30 mouse cellular contexts compared by ENCODE assay signal in the genomic region with DNA sequence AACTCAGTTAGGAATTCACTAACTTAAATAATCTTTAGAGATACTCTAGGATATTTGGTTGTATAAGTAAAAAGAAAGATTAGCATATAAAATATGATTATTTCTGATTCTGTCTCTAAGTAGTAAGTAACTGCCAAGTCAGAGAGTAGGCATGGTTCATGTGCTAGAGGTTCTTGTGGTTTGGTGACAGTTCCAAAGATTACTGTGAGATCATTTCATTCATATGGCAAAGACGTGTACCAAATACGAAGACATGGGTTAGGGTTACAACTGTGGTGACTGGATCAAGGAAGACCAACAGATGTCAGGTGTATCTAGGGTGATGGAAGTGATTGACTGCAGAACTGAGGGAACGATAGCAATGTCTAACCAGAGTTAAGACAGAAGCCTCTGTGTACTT.
"Had no signal": no experiment of that assay in that cellular context is flagged by ENCODE, and none has a peak within 500 bp of the region (broad histone marks: within the 10 kb centered on the region; RNA-seq: fewer than 3 reads in every experiment).

No protein-coding gene starts in this region.

- H3K9ac ChIP-seq: limb, embryonic 12.5 days; limb, embryonic 13.5 days; limb, embryonic 15.5 days; liver, embryonic 12.5 days; liver, embryonic 13.5 days; liver, embryonic 14.5 days; liver, embryonic 15.5 days; liver, postnatal 0 days; lung, embryonic 14.5 days; lung, embryonic 15.5 days; midbrain, embryonic 12.5 days; midbrain, embryonic 13.5 days; midbrain, embryonic 15.5 days; neural tube, embryonic 12.5 days had no signal

- H3K27me3 ChIP-seq: limb, embryonic 12.5 days; limb, embryonic 13.5 days; limb, embryonic 15.5 days; liver, embryonic 12.5 days; liver, embryonic 13.5 days; liver, embryonic 15.5 days; lung, embryonic 15.5 days; megakaryocyte, embryonic 14.5 days; midbrain, embryonic 12.5 days; midbrain, embryonic 13.5 days; midbrain, embryonic 15.5 days; neural tube, embryonic 12.5 days had no signal

- ATAC-seq: liver, embryonic 12.5 days; liver, postnatal 0 days; lung, postnatal 0 days; midbrain, embryonic 13.5 days; midbrain, embryonic 15.5 days; midbrain, embryonic 16.5 days had no signal

- H3K36me3 ChIP-seq: liver, embryonic 12.5 days; liver, embryonic 13.5 days; liver, embryonic 15.5 days; midbrain, embryonic 15.5 days had no signal

- DNase-seq: left cerebral cortex, postnatal 4 days; liver; liver, embryonic 13.5 days; liver, postnatal 0 days; lung, adult 18-20 months; lung, adult 2 months; lung, embryonic 14.5 days; lung, postnatal 10 days; lung, postnatal 36 days; lung, postnatal 4 days; midbrain, embryonic 14.5 days had no signal

- H3K27ac ChIP-seq: left cerebral cortex, adult 2 months; limb, embryonic 10.5 days; limb, embryonic 12.5 days; limb, embryonic 13.5 days; limb, embryonic 15.5 days; liver, embryonic 12.5 days; liver, embryonic 13.5 days; liver, embryonic 14.5 days; liver, embryonic 15.5 days; lung, embryonic 15.5 days; macrophage; midbrain, embryonic 10.5 days; midbrain, embryonic 12.5 days; midbrain, embryonic 13.5 days; midbrain, embryonic 15.5 days; neural tube, embryonic 12.5 days had no signal

- H3K9me3 ChIP-seq: limb, embryonic 10.5 days; limb, embryonic 12.5 days; limb, embryonic 13.5 days; limb, embryonic 15.5 days; liver, embryonic 12.5 days; liver, embryonic 13.5 days; liver, embryonic 15.5 days; lung, embryonic 15.5 days; megakaryocyte, embryonic 14.5 days; midbrain, embryonic 10.5 days; midbrain, embryonic 12.5 days; midbrain, embryonic 13.5 days; midbrain, embryonic 15.5 days; neural tube, embryonic 12.5 days had no signal

- H3K4me1 ChIP-seq: limb, embryonic 10.5 days; limb, embryonic 12.5 days; limb, embryonic 13.5 days; limb, embryonic 15.5 days; liver, embryonic 12.5 days; liver, embryonic 13.5 days; liver, embryonic 15.5 days; lung, embryonic 15.5 days; midbrain, embryonic 10.5 days; midbrain, embryonic 12.5 days; midbrain, embryonic 13.5 days; midbrain, embryonic 15.5 days; neural tube, embryonic 12.5 days had no signal

- H3K4me3 ChIP-seq: left cerebral cortex, adult 2 months; limb, embryonic 10.5 days; limb, embryonic 12.5 days; limb, embryonic 13.5 days; limb, embryonic 15.5 days; liver, embryonic 12.5 days; liver, embryonic 13.5 days; liver, embryonic 15.5 days; lung, embryonic 15.5 days; megakaryocyte, embryonic 14.5 days; midbrain, embryonic 10.5 days; midbrain, embryonic 12.5 days; midbrain, embryonic 13.5 days; midbrain, embryonic 15.5 days; myocyte; neural tube, embryonic 12.5 days had no signal
